Mouse (Mus musculus): ENCODE measurements around the gene Krtap19-1. TPM values are rescaled to one million over a fixed set of nuclear protein-coding genes. Genes with fewer than 3 reads are reported as not detected.

Krtap19-1 gene
- polyA plus RNA-seq (2017; shearing (Covaris generic)), result not detected

GRCm38 (mm10) chr16:88869311-88869710 lies at the start of gene Krtap19-1:
TSS of gene Krtap19-1 (minus strand) at chr16:88869411.

GRCm38 (mm10) chr16:88896357-88896756 lies 27.1 kb upstream of the Krtap19-1 start, which contains the start of gene Krtap19-5:
TSS of gene Krtap19-5 (minus strand) at chr16:88896457.

GRCm38 (mm10) chr16:88884989-88885388 lies 15.8 kb upstream of the Krtap19-1 start, which contains the start of gene Krtap19-4:
TSS of gene Krtap19-4 (minus strand) at chr16:88885089.

DNA sequence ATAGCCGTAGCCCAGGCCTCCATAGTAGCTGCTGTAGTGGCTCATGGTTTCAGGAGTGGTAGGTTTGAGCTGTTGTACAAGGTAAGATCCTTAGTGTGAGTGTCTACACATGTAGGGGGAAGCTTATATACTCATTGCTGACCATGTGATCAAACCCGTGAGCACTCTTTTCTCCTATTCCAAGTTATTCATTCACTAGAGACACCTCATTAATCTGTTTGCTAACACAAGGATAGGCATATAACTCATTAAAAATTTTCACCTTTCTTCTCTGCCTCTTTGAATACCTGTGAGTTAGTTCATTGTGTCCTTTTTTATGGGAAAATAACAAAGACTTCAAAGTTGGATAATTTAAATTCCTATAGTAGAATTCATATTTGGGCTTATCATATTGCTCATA lies 8.7 kb upstream of the Krtap19-1 start, which contains the start of gene Krtap19-3:
Gene Krtap19-3 (minus strand): TSS at position 101 of the 400 bp plus-strand sequence.

DNA sequence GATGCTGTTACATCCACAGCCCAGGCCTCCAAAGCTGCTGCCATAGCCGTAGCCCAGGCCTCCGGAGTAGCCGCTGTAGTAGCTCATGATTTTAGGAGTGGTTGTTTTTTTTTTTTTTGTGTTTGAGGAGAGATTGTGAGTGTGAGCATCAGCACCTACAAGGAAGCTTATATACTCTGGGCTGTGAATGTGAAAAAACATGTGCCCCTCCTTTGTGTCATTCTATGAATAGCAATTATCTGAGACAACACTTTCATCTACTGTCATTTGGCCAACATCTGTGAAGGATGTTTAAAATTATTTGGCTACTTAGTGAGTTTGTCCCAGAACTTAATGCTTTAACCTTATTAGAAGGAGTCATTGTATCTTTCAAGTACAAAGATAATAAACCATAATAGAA lies 5.0 kb upstream of the Krtap19-1 start, which contains the start of gene Krtap19-2:
Gene Krtap19-2 (minus strand): TSS at position 101 of the 400 bp plus-strand sequence.

DNA sequence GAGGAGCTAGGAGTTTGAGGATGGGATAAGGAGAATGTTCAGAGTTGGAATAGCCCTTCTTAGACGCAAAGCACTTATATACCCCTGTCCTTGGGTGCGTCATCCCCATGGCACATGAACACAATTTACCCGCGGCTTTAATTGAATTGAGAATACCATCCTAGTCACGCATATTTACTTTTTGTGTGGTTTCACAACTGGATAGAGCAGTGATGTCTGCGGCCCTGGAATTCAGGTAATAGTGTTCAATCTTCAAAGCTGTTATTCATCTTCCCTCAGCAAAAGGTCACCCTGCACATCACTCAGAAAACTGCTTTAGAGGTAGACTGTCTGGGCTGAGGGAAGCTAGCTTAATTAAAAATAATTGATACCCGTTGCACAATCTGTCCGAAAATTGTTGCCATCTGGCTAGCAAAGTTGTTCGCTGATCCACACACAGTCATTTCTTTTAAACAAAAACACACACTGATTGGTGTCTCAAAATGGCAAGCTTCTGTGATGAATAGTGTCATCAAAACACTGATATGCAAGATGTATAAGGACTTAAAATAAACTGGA lies 43.0 kb downstream of the Krtap19-1 start, which contains the start of gene Krtap14:
Gene Krtap14 (minus strand): TSS at position 51 of the 558 bp plus-strand sequence.

DNA sequence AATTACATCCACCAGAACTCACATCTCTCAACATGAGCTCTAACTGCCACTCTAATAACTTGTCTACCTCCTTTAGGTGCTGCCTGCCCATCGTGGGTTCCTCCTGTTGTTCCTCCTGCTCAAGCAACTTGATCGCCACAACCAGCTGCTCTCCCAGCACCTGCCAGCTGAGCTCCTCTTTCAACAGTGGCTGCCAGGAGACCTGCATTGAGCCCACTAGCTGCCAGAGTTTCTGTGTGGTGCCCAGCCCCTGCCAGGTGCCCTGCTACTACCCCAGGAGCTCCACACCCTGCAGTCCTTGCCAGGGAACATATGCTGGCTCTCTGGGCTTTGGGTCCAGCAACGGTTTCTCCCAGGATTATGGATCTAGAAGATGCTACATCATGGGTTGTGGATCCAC lies 49.1 kb downstream of the Krtap19-1 start, which contains the start of gene Krtap15:
Gene Krtap15 (plus strand): TSS at position 150 of the 400 bp plus-strand sequence.

Other genes starting within 250 kb of the Krtap19-1 start
- gene 2310079G19Rik, start 241.7 kb downstream of the Krtap19-1 start, polyA plus RNA-seq (2017; shearing (Covaris generic)), result not detected
- gene Krtap26-1, start 221.6 kb downstream of the Krtap19-1 start, polyA plus RNA-seq (2017; shearing (Covaris generic)), result under 1 TPM in 1 of 2 experiments, not detected in 1; 0.18 TPM
- not detected for gene Krtap27-1, start 197.7 kb downstream of the Krtap19-1 start, polyA plus RNA-seq (2017; shearing (Covaris generic))
- under 1 TPM in 1 of 2 experiments, not detected in 1; 0.37 TPM for gene 2310061N02Rik, start 161.4 kb downstream of the Krtap19-1 start, polyA plus RNA-seq (2017; shearing (Covaris generic))
- gene Krtap13-1, start 140.5 kb downstream of the Krtap19-1 start, polyA plus RNA-seq (2017; shearing (Covaris generic)), result not detected
- not detected for gene Krtap13, start 117.8 kb downstream of the Krtap19-1 start, polyA plus RNA-seq (2017; shearing (Covaris generic))
- under 1 TPM in 1 of 2 experiments, not detected in 1; 0.37 TPM for gene 2310034C09Rik, start 110.6 kb downstream of the Krtap19-1 start, polyA plus RNA-seq (2017; shearing (Covaris generic))
- not detected for gene 2310057N15Rik, start 95.2 kb downstream of the Krtap19-1 start, polyA plus RNA-seq (2017; shearing (Covaris generic))
- not detected for gene Gm5965, start 91.5 kb downstream of the Krtap19-1 start, polyA plus RNA-seq (2017; shearing (Covaris generic))
- not detected for gene Gm20741, start 57.2 kb downstream of the Krtap19-1 start, polyA plus RNA-seq (2017; shearing (Covaris generic))
- gene Krtap15, start 49.2 kb downstream of the Krtap19-1 start, polyA plus RNA-seq (2017; shearing (Covaris generic)), result not detected
- gene Krtap14, start 43.3 kb downstream of the Krtap19-1 start, polyA plus RNA-seq (2017; shearing (Covaris generic)), result not detected
- not detected for gene Krtap19-2, start 4.9 kb upstream of the Krtap19-1 start, polyA plus RNA-seq (2017; shearing (Covaris generic))
- not detected for gene Krtap19-3, start 8.6 kb upstream of the Krtap19-1 start, polyA plus RNA-seq (2017; shearing (Covaris generic))
- gene Krtap19-4, start 15.7 kb upstream of the Krtap19-1 start, polyA plus RNA-seq (2017; shearing (Covaris generic)), result not detected
- not detected for gene Krtap19-5, start 27.0 kb upstream of the Krtap19-1 start, polyA plus RNA-seq (2017; shearing (Covaris generic))
- not detected for gene Krtap19-9b, start 62.9 kb upstream of the Krtap19-1 start, polyA plus RNA-seq (2017; shearing (Covaris generic))
- not detected for gene Krtap16-3, start 93.5 kb upstream of the Krtap19-1 start, polyA plus RNA-seq (2017; shearing (Covaris generic))
- not detected for gene Krtap22-2, start 141.3 kb upstream of the Krtap19-1 start, polyA plus RNA-seq (2017; shearing (Covaris generic))
- gene Gm10229, start 145.9 kb upstream of the Krtap19-1 start, polyA plus RNA-seq (2017; shearing (Covaris generic)), result not detected
- gene Krtap6-1, start 162.3 kb upstream of the Krtap19-1 start, polyA plus RNA-seq (2017; shearing (Covaris generic)), result not detected
- gene Gm10228, start 172.1 kb upstream of the Krtap19-1 start, polyA plus RNA-seq (2017; shearing (Covaris generic)), result not detected
- not detected for gene Krtap6-5, start 178.5 kb upstream of the Krtap19-1 start, polyA plus RNA-seq (2017; shearing (Covaris generic))
- not detected for gene 1110025L11Rik, start 194.6 kb upstream of the Krtap19-1 start, polyA plus RNA-seq (2017; shearing (Covaris generic))
- not detected for gene Krtap6-3, start 214.6 kb upstream of the Krtap19-1 start, polyA plus RNA-seq (2017; shearing (Covaris generic))

All from activated CD4-positive, CD25-positive, alpha-beta regulatory T cell (primary cell).